ENCODE assay signal across 9 mouse cellular contexts in genomic region chr17:25109578-25109977, GRCm38 (mm10). TPM values are rescaled to one million over a fixed set of nuclear protein-coding genes. Genes with fewer than 3 reads are reported as not detected.
DNase-seq lines count a peak whose midpoint lies in the region; TF ChIP-seq lines count a peak whose summit lies in the region.
"Had no signal": no experiment of that assay in that cellular context is flagged by ENCODE, and none has a peak within 500 bp of the region (broad histone marks: within the 10 kb centered on the region; RNA-seq: fewer than 3 reads in every experiment).

No protein-coding gene starts in this region.

- no peaks in the 10 kb centered on the region for H3K27me3 ChIP-seq in MEL (ENCODE audit: control insufficient read depth in 1 of 2, insufficient read depth in 2 of 2, low read length in 2 of 2)

- no peak overlapping the region for H3K4me3 ChIP-seq in layer of hippocampus, adult 2 months
- H3K4me3 ChIP-seq in MEL (ENCODE audit: control insufficient read depth in 1 of 2, insufficient read depth in 1 of 2, low read depth in 2 of 2, low read length in 2 of 2), result no peak overlapping the region

- TF ChIP-seq EP300 in MEL (IDR thresholded peaks at IDR 0.05; ENCODE audit: low read depth in 1 of 2, low read length in 2 of 2), result no peak

- no peak for DNase-seq in layer of hippocampus, adult 2 months (ENCODE audit: low spot score in 2 of 2)
- no peak for DNase-seq in layer of hippocampus, postnatal 14 days (ENCODE audit: low spot score in 2 of 2)
- peak; percentile 43 for DNase-seq in MEL (ENCODE audit: low read depth, low spot score)
- peak; percentile 80 to 82 for DNase-seq in cerebellum, postnatal 10 days
- peak; percentile 59 for DNase-seq in kidney, adult 18-20 months
- peak; percentile 77 for DNase-seq in lung, postnatal 10 days
- DNase-seq in left cerebral cortex, adult 11 months (ENCODE audit: low spot score), result no peak
- no peak for DNase-seq in layer of hippocampus, adult 18-20 months (ENCODE audit: low spot score in 2 of 2)

- peaks cover 0 to under 1% of the 10 kb centered on the region in 2 experiments; a peak in 2 of 4 replicates for H3K4me1 ChIP-seq in MEL (ENCODE audit: control insufficient read depth in 1 of 2, insufficient read depth in 2 of 2, low read length in 2 of 2)

- TF ChIP-seq POLR2A in MEL (IDR thresholded peaks at IDR 0.05; ENCODE audit: control insufficient read depth in 1 of 2, insufficient read depth in 1 of 2, low read depth in 1 of 2, low read length in 2 of 2, poor library complexity in 1 of 2), result no peak

- H3K9ac ChIP-seq in MEL (ENCODE audit: control insufficient read depth, low read depth, low read length, poor library complexity, severe bottlenecking), result no peak overlapping the region

- no peak; the same call in 1 of the 2 replicates for TF ChIP-seq RAD21 in MEL (IDR thresholded peaks at IDR 0.05; ENCODE audit: low read depth, low read length)

- peaks cover 3% of the 10 kb centered on the region for H3K79me2 ChIP-seq in MEL (ENCODE audit: control insufficient read depth, insufficient read depth, low read length, poor library complexity)

- H3K27ac ChIP-seq in layer of hippocampus, adult 2 months, result no peak overlapping the region
- no peak overlapping the region for H3K27ac ChIP-seq in MEL (ENCODE audit: control insufficient read depth, low read depth, low read length)

- peak; percentile 65 for TF ChIP-seq CTCF in layer of hippocampus, adult 2 months (conservative IDR thresholded peaks at IDR 0.05)
- peak; percentile 35 to 51 (median 36) for TF ChIP-seq CTCF in MEL (IDR thresholded peaks at IDR 0.05 in 2 of 3, conservative IDR thresholded peaks at IDR 0.05 in 1 of 3; ENCODE audit: control insufficient read depth in 1 of 3, insufficient read depth in 1 of 3, low read depth in 2 of 3, low read length in 3 of 3, poor library complexity in 1 of 3, severe bottlenecking in 1 of 3)

- no peaks in the 10 kb centered on the region for H3K9me3 ChIP-seq in MEL (replicated peaks; ENCODE audit: insufficient read depth, low read length)

- H3K36me3 ChIP-seq in MEL (ENCODE audit: control insufficient read depth in 1 of 2, insufficient read depth in 2 of 2, low read length in 2 of 2), result peaks cover 1 to 2% of the 10 kb centered on the region in 2 experiments; a peak in 3 of 4 replicates

TF ChIP-seq in MEL, 35 proteins besides CTCF, POLR2A, EP300 and RAD21:
- TF ChIP-seq SMC3 (IDR thresholded peaks at IDR 0.05; ENCODE audit: low read depth, low read length) (peak; percentile 26; the same call in 1 of the 2 replicates), NRF1 (IDR thresholded peaks at IDR 0.05; ENCODE audit: insufficient read depth, low read depth, low read length, poor library complexity, severe bottlenecking) (no peak), USF2 (IDR thresholded peaks at IDR 0.05; ENCODE audit: borderline replicate concordance in 1 of 2, insufficient read depth in 1 of 2, low read depth in 1 of 2, low read length in 2 of 2) (no peak), MAZ (IDR thresholded peaks at IDR 0.05; ENCODE audit: low read depth, low read length) (no peak), ETS1 (IDR thresholded peaks at IDR 0.05; ENCODE audit: low read depth, low read length) (no peak), ZKSCAN1 (IDR thresholded peaks at IDR 0.05; ENCODE audit: low read depth, low read length) (no peak), E2F4 (IDR thresholded peaks at IDR 0.05; ENCODE audit: borderline replicate concordance, low read depth, low read length) (no peak)

RNA-seq across cellular contexts. Expression of gene Telo2, which starts 6.2 kb away (rescaled TPM):
- 10 to 100 TPM; 36.9 to 42.8 TPM for total RNA-seq in layer of hippocampus, adult 2 months (2021)
- total RNA-seq in layer of hippocampus, postnatal 14 days (2021), result 10 to 100 TPM; 30.1 to 33.4 TPM
- 15.3 and 20.0 TPM in 2 replicates for total RNA-seq in MEL (2012; rRNA removed)
- polyA plus RNA-seq in MEL (2012; ENCODE audit: insufficient read depth in 1 of 2, insufficient read length in 2 of 2, low read depth in 1 of 2, low replicate concordance in 2 of 2, missing spikeins in 1 of 2), result 10 to 100 TPM in 1 of 2 experiments, not detected in 1; 20.9 TPM
- 10 to 100 TPM; 29.9 to 35.3 TPM for total RNA-seq in layer of hippocampus, adult 18-20 months (2021)

RNA-seq across cellular contexts. Expression of gene Ptx4, which starts 11.0 kb away (rescaled TPM):
- total RNA-seq in layer of hippocampus, adult 2 months (2021), result 1 to 10 TPM; 2.6 to 2.8 TPM
- total RNA-seq in layer of hippocampus, postnatal 14 days (2021), result 1 to 10 TPM; 1.4 to 1.6 TPM
- not detected in 2 replicates for total RNA-seq in MEL (2012; rRNA removed)
- not detected for polyA plus RNA-seq in MEL (2012; ENCODE audit: insufficient read depth in 1 of 2, insufficient read length in 2 of 2, low read depth in 1 of 2, low replicate concordance in 2 of 2, missing spikeins in 1 of 2)
- total RNA-seq in layer of hippocampus, adult 18-20 months (2021), result 1 to 10 TPM; 2.0 to 2.6 TPM
- polyA plus RNA-seq: neural tube, embryonic 14.5 days had no signal

RNA-seq across cellular contexts. Expression of gene Clcn7, which starts 23.6 kb away (rescaled TPM):
- total RNA-seq in layer of hippocampus, adult 2 months (2021), result 10 to 100 TPM; 53.5 to 55.7 TPM
- 10 to 100 TPM; 47.3 to 51.1 TPM for total RNA-seq in layer of hippocampus, postnatal 14 days (2021)
- 9.8 and 10.9 TPM in 2 replicates for total RNA-seq in MEL (2012; rRNA removed)
- 10 to 100 TPM in 1 of 2 experiments, not detected in 1; 16.4 TPM for polyA plus RNA-seq in MEL (2012; ENCODE audit: insufficient read depth in 1 of 2, insufficient read length in 2 of 2, low read depth in 1 of 2, low replicate concordance in 2 of 2, missing spikeins in 1 of 2)
- total RNA-seq in layer of hippocampus, adult 18-20 months (2021), result 10 to 100 TPM; 50.9 to 54.0 TPM

RNA-seq across cellular contexts. Expression of gene Tmem204, which starts 26.2 kb away (rescaled TPM):
- 1 to 10 TPM; 8.2 to 8.8 TPM for total RNA-seq in layer of hippocampus, adult 2 months (2021)
- 10 to 100 TPM; 10.1 to 10.7 TPM for total RNA-seq in layer of hippocampus, postnatal 14 days (2021)
- not detected in 2 replicates for total RNA-seq in MEL (2012; rRNA removed)
- polyA plus RNA-seq in MEL (2012; ENCODE audit: insufficient read depth in 1 of 2, insufficient read length in 2 of 2, low read depth in 1 of 2, low replicate concordance in 2 of 2, missing spikeins in 1 of 2), result under 1 TPM in 1 of 2 experiments, not detected in 1; 0.10 TPM
- 1 to 10 TPM; 7.4 to 9.2 TPM for total RNA-seq in layer of hippocampus, adult 18-20 months (2021)

RNA-seq across cellular contexts. Expression of gene Ccdc154, which starts 52.7 kb away (rescaled TPM):
- total RNA-seq in layer of hippocampus, adult 2 months (2021), result under 1 TPM in 1 of 2 experiments, not detected in 1; 0.28 TPM
- under 1 TPM in 1 of 2 experiments, not detected in 1; 0.26 TPM for total RNA-seq in layer of hippocampus, postnatal 14 days (2021)
- 0.10 and 0.12 TPM in 2 replicates for total RNA-seq in MEL (2012; rRNA removed)
- under 1 TPM in 1 of 2 experiments, not detected in 1; 0.19 TPM for polyA plus RNA-seq in MEL (2012; ENCODE audit: insufficient read depth in 1 of 2, insufficient read length in 2 of 2, low read depth in 1 of 2, low replicate concordance in 2 of 2, missing spikeins in 1 of 2)
- total RNA-seq in layer of hippocampus, adult 18-20 months (2021), result under 1 TPM; 0.12 to 0.18 TPM
- polyA plus RNA-seq: neural tube, embryonic 14.5 days had no signal

Comparison
In these comparisons a context has a peak if more than half of its experiments do, and no peak if none do; other contexts are left out.
1. DNase-seq: peak in MEL (single experiment), cerebellum, postnatal 10 days (2 of 2), kidney, adult 18-20 months (single experiment) and lung, postnatal 10 days (single experiment); none in layer of hippocampus, adult 2 months (0 of 2), layer of hippocampus, postnatal 14 days (0 of 2), left cerebral cortex, adult 11 months (single experiment) and layer of hippocampus, adult 18-20 months (0 of 2).